Mouse (Mus musculus) 416B (cell line): ENCODE data around the gene Lrrc3.
"Not testable (repeated sequence)": the region's sequence is repeated elsewhere in the genome, so short reads cannot be mapped to it uniquely, and the experiment has no call there.

Experiments used
- DNase-seq: peaks from one replicate; pipeline ENCODE4 v3.0.0; 2011; ENCODE audit warnings: low read depth

The Lrrc3 gene

GRCm38 (mm10) chr10:77902211-77902893 is at the start of gene Lrrc3:
Gene Lrrc3 (minus strand): TSS chr10:77902536.
- no peak for DNase-seq

- not testable (repeated sequence) for DNase-seq
Observed at GRCm38 (mm10) chr10:77950468-77950867, 48.1 kb upstream of the Lrrc3 start.

- peak; percentile 36 for DNase-seq
Observed at GRCm38 (mm10) chr10:77939685-77940084, 37.3 kb upstream of the Lrrc3 start.

GRCm38 (mm10) chr10:77927375-77927774 is 25.0 kb upstream of the Lrrc3 start:
- no peak for DNase-seq

DNA sequence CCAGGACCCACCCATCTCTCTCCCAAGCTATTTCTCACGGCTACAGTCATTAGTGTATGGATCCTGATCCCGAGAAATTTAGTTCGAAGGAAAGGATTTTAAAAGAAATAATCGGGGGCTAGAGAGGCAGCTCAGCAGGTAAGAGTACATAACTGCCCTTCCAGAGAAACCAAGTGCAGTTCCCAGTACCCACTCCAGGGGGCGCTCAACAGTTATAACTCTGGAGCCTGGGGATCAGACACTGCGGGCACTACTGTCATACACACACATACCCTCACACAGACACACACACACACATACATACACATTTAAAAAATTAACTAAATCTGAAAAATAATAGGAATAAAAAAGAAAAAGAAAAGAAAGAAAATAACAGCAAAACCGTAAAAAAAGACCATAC is 23.8 kb upstream of the Lrrc3 start:
- DNase-seq = peak; percentile 57

DNA sequence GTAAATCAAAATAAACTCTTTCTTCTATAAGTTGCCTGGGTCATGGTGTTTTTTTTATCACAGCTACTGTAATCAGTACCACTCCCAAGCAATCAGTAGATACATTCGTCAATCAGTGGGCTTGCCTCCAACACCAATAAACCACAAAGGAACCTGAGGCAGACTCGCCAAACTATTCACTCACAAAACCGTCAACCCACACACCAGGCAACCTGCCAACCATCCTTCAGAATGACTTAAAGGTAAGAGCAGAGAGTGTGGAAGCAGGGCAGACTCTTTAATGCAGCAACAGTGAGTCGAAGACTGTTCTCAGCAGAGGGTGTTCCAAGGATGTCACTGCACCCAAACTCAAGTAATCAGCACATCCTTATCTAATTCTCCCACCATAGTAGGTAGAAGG is 20.3 kb upstream of the Lrrc3 start:
- DNase-seq = peak; percentile 4

DNA sequence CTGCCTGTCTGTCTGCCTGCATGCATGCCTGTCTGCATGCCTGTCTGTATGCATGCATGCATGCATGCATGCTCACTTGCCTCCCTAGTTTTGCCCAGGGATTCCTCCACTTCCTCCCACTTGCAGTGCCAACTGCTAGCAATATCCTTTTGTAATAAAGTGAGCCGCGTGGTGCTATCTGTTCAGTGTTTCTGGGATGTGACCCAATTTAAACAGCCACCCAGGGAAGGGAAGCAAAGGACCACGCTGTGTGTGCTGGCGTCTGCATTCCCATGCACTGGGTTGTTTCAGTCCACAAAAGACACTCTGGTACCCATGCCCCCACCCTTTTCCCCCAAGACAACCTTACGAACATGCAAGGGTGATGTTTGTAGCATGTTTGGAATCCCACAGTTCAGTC is 18.7 kb upstream of the Lrrc3 start:
- no peak for DNase-seq

DNA sequence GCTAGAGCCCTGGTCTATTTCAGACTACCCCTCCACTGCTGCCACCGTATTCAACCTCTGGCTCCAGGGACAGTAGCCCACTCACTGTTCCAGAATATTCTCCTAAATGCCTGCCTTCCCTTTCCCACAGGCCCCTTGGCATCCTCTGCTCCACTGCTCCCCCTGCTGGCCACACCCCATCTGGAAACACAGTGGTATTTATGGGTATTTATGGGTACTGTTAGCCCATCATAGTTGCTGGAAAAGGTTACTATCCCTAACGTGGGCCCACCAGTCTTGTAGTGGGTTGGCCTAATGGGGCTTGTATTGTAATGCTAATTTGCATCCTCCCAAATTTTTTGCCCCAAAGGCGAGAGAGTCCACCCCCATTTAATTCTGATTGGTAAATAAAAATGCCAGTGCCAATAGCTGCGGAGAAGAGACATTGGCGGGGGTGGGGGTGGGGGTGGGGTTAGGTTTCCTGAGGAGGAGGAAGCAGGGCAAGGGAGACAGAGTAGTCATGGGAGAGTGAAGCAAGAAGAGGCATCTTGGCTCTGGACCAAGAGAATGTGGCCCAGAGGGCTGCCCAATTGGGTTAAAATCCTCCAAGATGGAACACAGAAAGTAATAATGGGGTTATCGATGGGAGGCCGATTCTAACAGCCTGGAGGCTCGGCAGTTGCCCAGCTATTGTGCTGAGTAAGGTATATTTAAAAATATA is 14.4 kb upstream of the Lrrc3 start:
- DNase-seq = peak; percentile 50

DNA sequence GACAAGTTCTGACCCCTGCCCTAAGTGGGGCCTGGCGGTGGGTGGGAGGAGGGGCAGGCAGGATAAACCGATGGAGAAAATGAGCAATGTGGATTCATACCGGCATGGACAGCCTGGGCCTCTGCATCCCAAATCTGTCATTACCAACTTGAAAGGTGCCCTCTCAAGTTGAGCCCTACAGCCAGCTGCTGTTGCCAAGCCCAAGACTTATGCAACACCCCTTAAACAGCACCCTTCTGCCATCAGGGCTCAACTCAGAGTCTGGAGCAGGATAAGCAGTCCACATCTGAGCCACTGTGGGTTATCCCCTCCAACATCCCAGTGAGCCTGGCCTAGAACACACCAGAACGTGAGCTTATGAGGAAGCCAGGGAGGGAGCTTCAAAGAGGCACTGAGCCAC is 11.0 kb upstream of the Lrrc3 start:
- no peak for DNase-seq

GRCm38 (mm10) chr10:77912605-77913004 is 10.3 kb upstream of the Lrrc3 start:
- no peak for DNase-seq

DNA sequence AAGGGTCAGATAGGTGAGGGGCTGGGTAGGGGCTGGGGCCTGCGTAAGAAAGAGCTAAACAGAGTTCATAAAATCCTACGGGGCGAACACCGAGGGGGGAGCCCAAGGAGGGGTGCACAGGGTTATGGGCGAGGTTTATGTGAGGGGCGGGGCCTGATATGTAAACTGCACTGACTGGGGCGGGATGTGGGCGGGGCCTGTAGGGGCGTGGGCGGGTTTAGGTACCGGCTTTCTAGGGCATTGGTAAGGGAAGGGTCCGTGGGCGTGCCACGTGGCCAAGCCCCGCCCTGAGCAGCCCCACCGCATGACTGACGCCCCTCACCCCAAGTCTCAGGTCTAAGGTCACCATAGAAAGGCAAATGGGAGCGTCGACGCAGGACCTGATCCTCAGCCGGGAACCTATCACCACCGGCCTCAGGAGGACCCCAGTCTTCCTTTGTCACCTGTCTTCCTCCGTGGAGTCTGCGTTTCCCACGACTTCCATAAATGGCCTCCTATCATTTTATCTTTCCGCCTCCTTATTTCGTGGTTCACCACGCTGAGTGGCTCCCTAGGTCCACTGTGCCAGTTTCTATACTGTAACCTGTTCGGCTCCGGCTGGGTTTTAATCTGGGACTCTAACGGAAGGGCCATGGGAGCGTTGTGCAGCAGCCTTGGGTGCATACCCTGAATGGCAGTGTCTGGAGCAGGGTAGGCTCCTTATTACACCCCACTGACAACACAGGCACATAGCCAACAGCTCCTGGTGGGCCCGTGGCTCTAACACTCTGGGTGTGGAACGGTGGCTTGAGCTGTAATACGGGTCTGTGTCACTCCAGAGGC is 769 bp upstream of the Lrrc3 start:
- no peak for DNase-seq

DNA sequence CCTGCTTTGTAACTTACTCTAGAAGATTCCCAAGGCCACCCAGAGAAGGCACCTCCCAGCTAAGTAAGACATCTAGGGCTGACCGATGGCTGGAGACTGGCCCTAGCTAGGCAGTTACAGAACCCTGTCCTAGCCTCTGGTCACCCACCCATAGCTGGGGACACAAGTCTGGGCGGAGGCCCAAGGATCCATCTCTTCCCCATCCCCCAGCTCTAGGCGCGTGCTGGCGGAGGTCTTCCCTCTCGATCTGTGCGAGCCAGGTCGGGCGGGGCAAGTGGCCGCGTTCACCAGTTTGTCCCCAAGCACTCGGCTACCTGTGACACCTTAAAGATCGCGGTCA is 495 bp downstream of the Lrrc3 start:
- DNase-seq = no peak

- DNase-seq = no peak
Observed at GRCm38 (mm10) chr10:77900903-77901818, 1.2 kb downstream of the Lrrc3 start.

DNA sequence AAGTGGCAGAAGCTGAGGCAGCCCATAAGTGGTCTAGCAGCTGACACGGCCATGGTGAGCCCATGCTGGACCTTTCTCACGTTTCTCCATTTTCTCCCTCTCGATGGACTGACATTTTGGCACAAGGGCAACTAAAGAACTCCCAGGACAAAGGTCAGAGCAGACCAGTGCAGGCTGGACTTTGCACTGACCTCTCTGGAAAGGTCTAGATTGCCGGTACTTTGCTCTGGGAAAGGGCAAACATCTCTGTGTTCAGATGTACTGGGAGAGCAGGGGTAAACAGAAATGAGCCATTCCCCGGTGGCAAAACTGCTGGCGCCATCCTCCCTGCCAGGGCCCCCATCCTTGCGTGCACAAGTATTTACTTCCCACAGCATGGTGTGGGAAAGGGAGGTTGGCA is 2.2 kb downstream of the Lrrc3 start:
- no peak for DNase-seq

GRCm38 (mm10) chr10:77895562-77895961 is 6.8 kb downstream of the Lrrc3 start:
- no peak for DNase-seq

DNA sequence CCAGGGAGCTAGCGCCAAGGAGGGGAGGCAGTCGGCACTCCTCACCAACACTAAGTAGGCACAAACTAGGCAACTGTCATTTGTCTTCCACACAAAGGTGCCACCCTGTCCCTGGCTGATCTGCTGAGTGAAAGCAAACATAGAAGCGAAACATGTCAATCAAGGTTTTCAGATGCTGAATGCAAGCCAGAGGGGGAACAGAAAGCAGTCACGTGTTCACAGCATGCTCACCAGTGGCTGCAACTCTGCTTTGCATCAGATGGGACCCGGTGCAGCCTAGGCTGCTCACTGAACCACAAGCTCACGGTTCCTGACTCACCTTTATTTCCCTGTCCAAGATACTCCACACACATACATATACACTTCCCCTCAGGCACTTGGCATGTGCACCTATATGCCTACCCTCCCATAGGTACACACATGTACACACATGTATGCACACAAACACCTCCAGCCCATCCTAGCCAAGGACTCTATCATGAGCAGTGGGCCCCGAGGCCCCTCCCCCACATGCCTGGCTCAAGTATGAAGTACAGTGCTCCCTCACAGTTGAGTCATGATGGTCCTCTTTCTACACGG is 11.3 kb downstream of the Lrrc3 start:
- DNase-seq = no peak

DNA sequence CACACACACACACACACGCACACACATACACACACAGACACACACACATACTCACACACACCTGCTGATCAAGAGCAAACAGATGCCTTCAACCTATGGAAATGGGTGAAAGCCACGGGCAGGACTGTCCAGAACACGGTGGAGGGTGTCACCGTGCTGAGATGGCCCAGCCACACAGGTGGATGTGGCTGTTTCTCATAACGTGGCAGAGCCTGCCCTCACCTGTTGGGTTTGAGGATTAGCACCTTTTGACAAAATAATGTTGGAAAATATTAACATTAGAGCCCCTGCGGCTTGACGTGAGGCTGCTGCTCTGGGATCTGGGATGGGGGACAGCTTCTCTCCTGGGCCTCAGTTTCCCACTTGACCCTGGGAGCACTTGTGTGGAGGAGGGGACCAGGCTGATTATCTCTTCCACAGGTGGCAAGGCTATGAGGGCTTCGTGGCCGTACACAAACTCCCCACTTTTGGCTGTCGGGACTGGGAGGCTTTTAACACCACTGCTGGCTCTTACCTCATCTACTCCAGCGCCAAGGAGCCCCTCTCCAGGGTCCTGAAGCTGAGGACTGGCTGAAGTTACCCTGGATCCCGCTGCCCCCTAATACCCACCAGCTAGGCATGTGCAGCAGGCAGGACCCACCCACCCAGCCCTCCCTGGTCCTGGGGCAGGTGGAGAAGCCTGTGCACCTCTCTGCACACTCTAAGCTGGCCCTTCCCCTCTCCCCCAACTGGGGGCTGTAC is 16.2 kb downstream of the Lrrc3 start:
- no peak for DNase-seq

GRCm38 (mm10) chr10:77882553-77882952 is 19.8 kb downstream of the Lrrc3 start:
- DNase-seq = no peak

GRCm38 (mm10) chr10:77880305-77880704 is 22.0 kb downstream of the Lrrc3 start:
- DNase-seq = peak; percentile 34

DNA sequence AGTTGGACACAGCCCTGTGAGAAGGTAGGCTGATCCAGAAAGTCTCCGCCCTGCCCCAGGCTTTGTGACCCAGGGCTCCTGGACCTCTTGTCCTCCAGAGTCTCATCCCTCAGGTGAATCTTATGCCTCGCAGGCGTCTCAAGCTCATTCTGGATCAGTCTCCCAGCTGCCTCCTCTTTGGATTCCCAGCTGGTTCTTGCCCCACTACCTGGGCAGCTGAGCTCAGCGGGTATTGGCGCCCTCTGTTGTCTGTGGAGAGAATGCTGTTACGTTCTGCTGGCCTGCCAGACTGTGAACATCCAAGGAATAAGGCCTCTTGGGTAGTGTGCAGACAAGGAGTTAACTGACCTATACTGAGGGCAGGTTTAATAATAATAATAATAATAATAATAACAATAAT is 23.4 kb downstream of the Lrrc3 start:
- DNase-seq = peak; percentile 15

DNA sequence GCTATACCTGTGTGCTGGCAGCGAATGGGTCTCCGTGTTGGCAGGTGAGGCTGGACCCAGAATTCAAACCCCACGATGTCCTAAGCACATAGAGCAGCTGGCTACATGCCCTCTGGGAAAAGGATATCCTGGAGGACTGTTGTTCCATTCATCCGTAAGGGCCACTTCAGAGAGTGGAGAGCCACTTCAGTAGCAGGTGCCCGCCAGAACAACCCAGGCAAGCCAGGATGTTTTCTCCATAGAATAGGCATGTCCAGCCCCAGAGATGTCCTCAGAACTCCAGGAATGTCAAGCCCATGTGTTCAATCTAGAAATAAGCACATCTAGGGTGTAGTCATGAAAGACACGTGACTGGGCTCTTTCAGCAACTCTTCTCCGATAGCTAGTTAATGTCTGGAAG is 32.7 kb downstream of the Lrrc3 start:
- DNase-seq = no peak
